Mouse (Mus musculus): ENCODE results near the gene Otulinl. TPM values are rescaled to one million over a fixed set of nuclear protein-coding genes. Genes with fewer than 3 reads are reported as not detected.

The Otulinl gene
- polyA plus RNA-seq, 1 experiment = 3.1 TPM

GRCm38 (mm10) chr15:27715331-27715730, 34.0 kb upstream of the Otulinl start:
- Histone ChIP-seq H3K4me1 (ENCODE audit: control insufficient read depth, insufficient read depth, low read length) (no peaks in the 10 kb centered on the region), H3K4me3 (ENCODE audit: control insufficient read depth, low read depth, low read length) (no peak overlapping the region), H3K27me3 (ENCODE audit: control insufficient read depth, insufficient read depth, low read length) (no peaks in the 10 kb centered on the region), H3K36me3 (ENCODE audit: control insufficient read depth, insufficient read depth, low read length) (no peaks in the 10 kb centered on the region), H3K27ac (ENCODE audit: control insufficient read depth, insufficient read depth, low read depth, low read length) (no peak overlapping the region)
- TF ChIP-seq POLR2A (IDR thresholded peaks at IDR 0.05; ENCODE audit: control insufficient read depth, low read depth, low read length) (no peak), CTCF (IDR thresholded peaks at IDR 0.05; ENCODE audit: control insufficient read depth, insufficient read depth, insufficient replicate concordance, low read depth, low read length) (no peak)

DNA sequence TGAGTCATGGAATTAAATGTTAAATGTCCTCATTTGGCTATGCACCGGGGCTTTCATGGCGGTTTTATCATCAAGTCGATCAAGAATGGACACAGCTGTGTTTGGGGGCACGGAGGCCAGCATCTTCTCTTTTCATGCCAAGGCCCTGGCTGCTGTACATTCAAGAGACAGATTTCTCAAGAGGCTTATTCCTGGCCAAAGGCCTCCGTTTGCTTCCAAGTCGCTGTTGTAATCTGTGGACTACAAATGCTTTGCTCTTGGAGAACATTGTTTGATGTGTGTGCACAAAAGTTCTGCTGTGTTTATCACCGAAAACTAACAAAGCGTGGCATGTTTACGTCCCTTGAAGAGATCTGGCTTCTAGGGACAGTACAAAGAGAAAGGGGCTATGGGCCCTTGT, 29.3 kb upstream of the Otulinl start:
- no peaks in the 10 kb centered on the region for H3K36me3 ChIP-seq (ENCODE audit: control insufficient read depth, insufficient read depth, low read length)
- no peak overlapping the region for H3K27ac ChIP-seq (ENCODE audit: control insufficient read depth, insufficient read depth, low read depth, low read length)
- TF ChIP-seq CTCF (IDR thresholded peaks at IDR 0.05; ENCODE audit: control insufficient read depth, insufficient read depth, insufficient replicate concordance, low read depth, low read length) (no peak), POLR2A (IDR thresholded peaks at IDR 0.05; ENCODE audit: control insufficient read depth, low read depth, low read length) (no peak)
- H3K4me3 ChIP-seq (ENCODE audit: control insufficient read depth, low read depth, low read length) = no peak overlapping the region
- H3K27me3 ChIP-seq (ENCODE audit: control insufficient read depth, insufficient read depth, low read length) = no peaks in the 10 kb centered on the region
- H3K4me1 ChIP-seq (ENCODE audit: control insufficient read depth, insufficient read depth, low read length) = no peaks in the 10 kb centered on the region

- no peaks in the 10 kb centered on the region for H3K36me3 ChIP-seq (ENCODE audit: control insufficient read depth, insufficient read depth, low read length)
- H3K27me3 ChIP-seq (ENCODE audit: control insufficient read depth, insufficient read depth, low read length) = no peaks in the 10 kb centered on the region
- no peak overlapping the region for H3K4me3 ChIP-seq (ENCODE audit: control insufficient read depth, low read depth, low read length)
- no peaks in the 10 kb centered on the region for H3K4me1 ChIP-seq (ENCODE audit: control insufficient read depth, insufficient read depth, low read length)
- H3K27ac ChIP-seq (ENCODE audit: control insufficient read depth, insufficient read depth, low read depth, low read length) = no peak overlapping the region
- TF ChIP-seq CTCF (IDR thresholded peaks at IDR 0.05; ENCODE audit: control insufficient read depth, insufficient read depth, insufficient replicate concordance, low read depth, low read length) (no peak), POLR2A (IDR thresholded peaks at IDR 0.05; ENCODE audit: control insufficient read depth, low read depth, low read length) (no peak)
These were observed 27.7 kb upstream of the Otulinl start for GRCm38 (mm10) chr15:27708968-27709612.

GRCm38 (mm10) chr15:27708499-27708898, 27.1 kb upstream of the Otulinl start:
- no peak overlapping the region for H3K4me3 ChIP-seq (ENCODE audit: control insufficient read depth, low read depth, low read length)
- H3K27me3 ChIP-seq (ENCODE audit: control insufficient read depth, insufficient read depth, low read length) = no peaks in the 10 kb centered on the region
- no peak for TF ChIP-seq POLR2A (IDR thresholded peaks at IDR 0.05; ENCODE audit: control insufficient read depth, low read depth, low read length)
- H3K36me3 ChIP-seq (ENCODE audit: control insufficient read depth, insufficient read depth, low read length) = no peaks in the 10 kb centered on the region
- H3K27ac ChIP-seq (ENCODE audit: control insufficient read depth, insufficient read depth, low read depth, low read length) = no peak overlapping the region
- H3K4me1 ChIP-seq (ENCODE audit: control insufficient read depth, insufficient read depth, low read length) = no peaks in the 10 kb centered on the region

- Histone ChIP-seq H3K4me3 (ENCODE audit: control insufficient read depth, low read depth, low read length) (no peak overlapping the region), H3K27ac (ENCODE audit: control insufficient read depth, insufficient read depth, low read depth, low read length) (no peak overlapping the region), H3K4me1 (ENCODE audit: control insufficient read depth, insufficient read depth, low read length) (no peaks in the 10 kb centered on the region), H3K36me3 (ENCODE audit: control insufficient read depth, insufficient read depth, low read length) (no peaks in the 10 kb centered on the region), H3K27me3 (ENCODE audit: control insufficient read depth, insufficient read depth, low read length) (no peaks in the 10 kb centered on the region)
- TF ChIP-seq POLR2A (IDR thresholded peaks at IDR 0.05; ENCODE audit: control insufficient read depth, low read depth, low read length) (no peak), CTCF (IDR thresholded peaks at IDR 0.05; ENCODE audit: control insufficient read depth, insufficient read depth, insufficient replicate concordance, low read depth, low read length) (no peak)
These were observed 21.6 kb upstream of the Otulinl start for GRCm38 (mm10) chr15:27702972-27703313.

DNA sequence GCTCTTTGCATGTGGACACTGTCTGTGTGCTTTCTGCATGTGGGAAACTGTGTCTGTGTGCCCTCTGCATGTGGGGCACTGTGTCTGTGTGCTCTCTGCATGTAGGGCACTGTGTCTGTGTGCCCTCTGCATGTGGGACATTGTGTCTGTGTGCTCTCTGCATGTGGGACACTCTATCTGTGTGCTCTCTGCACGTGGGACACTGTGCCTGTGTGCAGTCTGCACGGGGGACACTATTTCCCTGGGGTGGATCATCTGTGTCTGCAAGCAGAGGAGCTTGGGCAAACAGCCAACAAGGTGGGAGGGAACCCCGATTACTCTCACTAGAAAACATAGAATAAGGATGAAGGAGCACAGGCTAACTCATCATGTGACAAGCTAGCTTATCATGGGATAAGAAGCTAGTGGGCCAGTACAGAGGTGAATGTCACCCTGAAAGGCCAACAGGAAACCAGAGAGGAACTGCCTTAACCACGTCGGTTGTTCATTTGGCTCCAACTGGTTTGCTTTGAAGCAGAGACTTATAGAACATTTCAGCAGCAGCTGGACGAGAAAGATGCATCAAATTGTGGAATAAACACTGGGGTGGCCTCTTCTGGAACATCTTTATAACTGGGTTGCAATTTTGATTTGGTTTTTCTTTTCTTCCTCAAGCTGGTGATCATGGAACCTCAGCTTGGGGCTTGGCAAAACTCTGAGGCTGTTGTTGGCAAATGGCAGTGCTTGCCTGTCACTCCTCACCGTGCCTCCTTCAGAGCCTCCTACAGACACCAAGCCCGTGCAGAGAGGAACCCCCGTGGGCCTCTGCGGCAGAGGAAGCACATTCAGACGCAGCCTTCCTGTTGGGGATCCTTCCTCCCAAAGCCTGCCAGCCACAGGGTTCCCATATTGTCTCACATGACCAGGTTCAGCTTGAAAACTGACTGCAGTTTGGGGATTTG, 20.9 kb upstream of the Otulinl start:
- H3K4me3 ChIP-seq (ENCODE audit: control insufficient read depth, low read depth, low read length) = no peak overlapping the region
- H3K36me3 ChIP-seq (ENCODE audit: control insufficient read depth, insufficient read depth, low read length) = no peaks in the 10 kb centered on the region
- no peak for TF ChIP-seq CTCF (IDR thresholded peaks at IDR 0.05; ENCODE audit: control insufficient read depth, insufficient read depth, insufficient replicate concordance, low read depth, low read length)
- TF ChIP-seq POLR2A (IDR thresholded peaks at IDR 0.05; ENCODE audit: control insufficient read depth, low read depth, low read length) = no peak
- H3K27ac ChIP-seq (ENCODE audit: control insufficient read depth, insufficient read depth, low read depth, low read length) = no peak overlapping the region
- H3K27me3 ChIP-seq (ENCODE audit: control insufficient read depth, insufficient read depth, low read length) = no peaks in the 10 kb centered on the region
- no peaks in the 10 kb centered on the region for H3K4me1 ChIP-seq (ENCODE audit: control insufficient read depth, insufficient read depth, low read length)

- TF ChIP-seq POLR2A (IDR thresholded peaks at IDR 0.05; ENCODE audit: control insufficient read depth, low read depth, low read length) = no peak
- TF ChIP-seq CTCF (IDR thresholded peaks at IDR 0.05; ENCODE audit: control insufficient read depth, insufficient read depth, insufficient replicate concordance, low read depth, low read length) = no peak
- Histone ChIP-seq H3K4me1 (ENCODE audit: control insufficient read depth, insufficient read depth, low read length) (no peaks in the 10 kb centered on the region), H3K36me3 (ENCODE audit: control insufficient read depth, insufficient read depth, low read length) (no peaks in the 10 kb centered on the region), H3K27me3 (ENCODE audit: control insufficient read depth, insufficient read depth, low read length) (no peaks in the 10 kb centered on the region), H3K4me3 (ENCODE audit: control insufficient read depth, low read depth, low read length) (no peak overlapping the region), H3K27ac (ENCODE audit: control insufficient read depth, insufficient read depth, low read depth, low read length) (no peak overlapping the region)
These were observed 16.3 kb upstream of the Otulinl start for GRCm38 (mm10) chr15:27697632-27698031.
